Mouse (Mus musculus): ENCODE results near the gene Bicral. TPM values are rescaled to one million over a fixed set of nuclear protein-coding genes. Genes with fewer than 3 reads are reported as not detected.
A peak's percentile ranks its signal among the peaks of the same experiment; 100 is the strongest.

The Bicral gene
- polyA plus RNA-seq (2012; fragmentation: generic; extraction: Trizol): 5.1 TPM

DNA sequence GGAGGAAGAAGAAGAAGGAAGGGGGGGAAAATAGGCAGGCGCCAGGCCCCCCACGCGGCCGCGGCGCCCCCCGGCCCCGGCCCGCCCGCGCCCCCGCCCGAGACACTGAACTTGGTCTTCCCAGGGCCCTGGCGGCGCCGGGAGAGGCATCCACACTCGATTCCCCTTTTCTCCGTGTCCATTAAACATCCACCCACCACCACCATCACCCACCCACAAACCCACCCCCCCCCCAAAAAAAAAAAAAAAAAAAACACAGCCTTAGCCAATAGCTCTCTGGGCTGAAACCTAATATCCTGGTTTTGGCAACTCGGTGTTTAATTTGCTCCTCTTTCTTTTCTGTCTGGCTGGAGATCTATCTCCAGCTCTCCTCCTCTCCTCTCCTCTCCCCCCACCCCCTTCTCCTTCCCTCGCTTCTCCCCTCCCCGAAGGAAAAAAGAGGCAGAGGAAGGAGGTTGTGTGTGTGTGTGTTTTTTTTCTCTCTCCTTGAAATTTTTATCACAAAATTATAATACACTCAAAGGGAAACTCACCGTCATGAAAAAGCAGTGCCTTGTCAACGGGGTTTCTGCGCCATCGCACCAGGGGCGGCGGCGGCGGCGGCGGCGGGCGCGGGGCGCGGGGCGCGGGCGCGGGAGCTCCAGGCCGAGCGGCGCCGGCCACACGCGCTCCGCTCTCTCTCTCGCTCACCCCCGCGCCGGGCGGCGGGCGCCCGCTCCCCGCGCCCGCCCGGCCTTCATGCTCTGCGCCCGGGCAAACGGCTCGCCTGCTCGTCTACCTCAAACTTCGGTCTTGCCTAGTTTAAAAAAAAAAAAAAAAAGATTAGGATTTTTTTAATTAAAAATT lies at the start of gene Bicral:
Gene Bicral (minus strand): TSS at position 580 of the 846 bp plus-strand sequence.
- TF ChIP-seq CEBPB (IDR thresholded peaks at IDR 0.05; ENCODE audit: insufficient read depth, poor library complexity, severe bottlenecking) (no peak), TCF3 (IDR thresholded peaks at IDR 0.05; ENCODE audit: insufficient read length, low read depth) (no peak), SRF (IDR thresholded peaks at IDR 0.05; ENCODE audit: control insufficient read depth, insufficient read length, low read depth) (no peak), POLR2AphosphoS2 (IDR thresholded peaks at IDR 0.05; ENCODE audit: insufficient read length, low read depth) (peak; percentile 12), POLR2A (IDR thresholded peaks at IDR 0.05; ENCODE audit: insufficient read length, low read depth) (peak; percentile 13), MYOG (IDR thresholded peaks at IDR 0.05; ENCODE audit: control insufficient read depth in 1 of 3, insufficient read depth in 1 of 3, insufficient read length in 2 of 3, low read depth in 2 of 3) (no peak)
- Histone ChIP-seq H3ac (ENCODE audit: control insufficient read depth, insufficient read length) (peak within 1 kb of the TSS; percentile 98), H3K27me3 (ENCODE audit: control insufficient read depth, insufficient read depth, insufficient read length) (no peaks in the 10 kb centered on the region), H3K4me2 (ENCODE audit: low read depth) (peak within 1 kb of the TSS; percentile 69), H3K79me2 (ENCODE audit: control insufficient read depth, insufficient read depth) (peaks cover 32% of the 10 kb centered on the region), H3K4me3 (peak within 1 kb of the TSS; percentile 85), H3K36me3 (ENCODE audit: control insufficient read depth, insufficient read depth) (no peaks in the 10 kb centered on the region)

DNA sequence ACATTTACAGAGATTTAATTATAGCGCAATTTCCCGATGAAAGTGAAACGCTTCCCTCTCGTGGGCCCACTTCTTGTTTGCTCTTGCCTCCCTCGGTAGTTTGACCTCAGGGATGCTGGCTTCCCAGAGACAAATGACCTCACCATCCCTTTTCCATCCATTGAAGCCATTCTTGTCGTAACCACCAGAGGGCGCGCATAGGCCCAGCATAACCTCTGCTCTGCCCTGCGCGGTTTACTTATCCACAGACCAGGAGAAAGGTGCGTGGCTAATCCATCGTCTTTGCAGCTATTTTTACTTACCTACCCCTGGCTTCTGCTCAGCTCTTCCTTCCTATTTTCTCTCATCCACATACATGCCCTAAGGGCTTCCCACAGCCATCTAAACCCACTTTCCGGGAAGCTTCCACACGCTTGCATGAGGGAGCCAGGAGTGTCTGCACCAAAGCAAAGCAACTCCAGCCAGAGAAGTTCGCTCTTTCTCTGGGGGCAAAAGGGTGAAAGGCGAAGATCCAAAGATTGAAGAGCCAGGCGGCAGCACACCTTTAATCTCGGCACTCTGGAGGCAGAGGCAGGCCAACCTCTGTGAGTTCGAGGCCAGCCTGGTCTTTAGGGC lies 45.7 kb upstream of the Bicral start:
- Histone ChIP-seq H3K79me2 (ENCODE audit: control insufficient read depth, insufficient read depth) (no peaks in the 10 kb centered on the region), H3K36me3 (ENCODE audit: control insufficient read depth, insufficient read depth) (no peaks in the 10 kb centered on the region)

DNA sequence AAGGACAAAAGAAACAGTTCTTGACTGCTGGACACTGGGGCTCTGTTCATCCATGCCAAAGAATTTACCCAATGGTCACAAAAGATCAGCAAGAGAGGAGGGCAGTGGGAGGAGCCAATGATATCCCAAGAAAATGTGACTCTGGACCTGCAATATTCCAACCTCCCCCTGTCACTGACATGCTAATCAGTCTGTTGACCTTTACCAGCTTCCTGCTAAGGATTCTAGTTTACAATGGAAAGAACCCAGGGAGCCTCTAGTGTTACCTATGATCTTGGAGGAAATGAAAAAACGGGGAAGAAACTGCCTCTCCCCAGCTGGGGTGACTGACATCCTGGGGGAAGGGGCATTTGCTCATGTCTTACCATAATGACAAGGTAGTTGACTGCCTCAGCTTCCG lies 42.7 kb upstream of the Bicral start:
- H3K4me3 ChIP-seq: no peak overlapping the region
- H3K36me3 ChIP-seq (ENCODE audit: control insufficient read depth, insufficient read depth): no peaks in the 10 kb centered on the region
- no peak overlapping the region for H3K4me2 ChIP-seq (ENCODE audit: low read depth)
- H3K27me3 ChIP-seq (ENCODE audit: control insufficient read depth, insufficient read depth, insufficient read length): no peaks in the 10 kb centered on the region
- TF ChIP-seq POLR2A (IDR thresholded peaks at IDR 0.05; ENCODE audit: insufficient read length, low read depth) (no peak), MYOD1 (IDR thresholded peaks at IDR 0.05; ENCODE audit: control insufficient read depth in 1 of 3, insufficient read length in 2 of 3, low read depth in 2 of 3) (no peak), REST (IDR thresholded peaks at IDR 0.05; ENCODE audit: insufficient read depth, insufficient read length) (no peak), MAX (IDR thresholded peaks at IDR 0.05; ENCODE audit: low read depth) (no peak), POLR2AphosphoS2 (IDR thresholded peaks at IDR 0.05; ENCODE audit: insufficient read length, low read depth) (no peak), TCF12 (IDR thresholded peaks at IDR 0.05; ENCODE audit: insufficient read depth, poor library complexity, severe bottlenecking) (no peak), SRF (IDR thresholded peaks at IDR 0.05; ENCODE audit: control insufficient read depth, insufficient read length, low read depth) (no peak), CEBPB (IDR thresholded peaks at IDR 0.05; ENCODE audit: insufficient read depth, poor library complexity, severe bottlenecking) (no peak), TCF3 (IDR thresholded peaks at IDR 0.05; ENCODE audit: insufficient read length, low read depth) (no peak), MYOG (IDR thresholded peaks at IDR 0.05; ENCODE audit: control insufficient read depth in 1 of 3, insufficient read depth in 1 of 3, insufficient read length in 2 of 3, low read depth in 2 of 3) (no peak), E2F4 (IDR thresholded peaks at IDR 0.05; ENCODE audit: insufficient read depth) (no peak)
- H3K79me2 ChIP-seq (ENCODE audit: control insufficient read depth, insufficient read depth): no peaks in the 10 kb centered on the region
- H3ac ChIP-seq (ENCODE audit: control insufficient read depth, insufficient read length): no peak overlapping the region

More for the DNA sequence above, 45.7 kb upstream of the Bicral start:
- no peak overlapping the region for H3K4me3 ChIP-seq
- TF ChIP-seq TCF12 (IDR thresholded peaks at IDR 0.05; ENCODE audit: insufficient read depth, poor library complexity, severe bottlenecking): no peak
- TF ChIP-seq TCF3 (IDR thresholded peaks at IDR 0.05; ENCODE audit: insufficient read length, low read depth): no peak
- TF ChIP-seq USF1 (IDR thresholded peaks at IDR 0.05; ENCODE audit: low read depth): no peak
- no peak for TF ChIP-seq E2F4 (IDR thresholded peaks at IDR 0.05; ENCODE audit: insufficient read depth)
- TF ChIP-seq POLR2AphosphoS2 (IDR thresholded peaks at IDR 0.05; ENCODE audit: insufficient read length, low read depth): no peak
- no peak for TF ChIP-seq POLR2A (IDR thresholded peaks at IDR 0.05; ENCODE audit: insufficient read length, low read depth)
- TF ChIP-seq CEBPB (IDR thresholded peaks at IDR 0.05; ENCODE audit: insufficient read depth, poor library complexity, severe bottlenecking): no peak
- no peak for TF ChIP-seq REST (IDR thresholded peaks at IDR 0.05; ENCODE audit: insufficient read depth, insufficient read length)
- TF ChIP-seq MAX (IDR thresholded peaks at IDR 0.05; ENCODE audit: low read depth): no peak
- TF ChIP-seq SRF (IDR thresholded peaks at IDR 0.05; ENCODE audit: control insufficient read depth, insufficient read length, low read depth): no peak
- no peaks in the 10 kb centered on the region for H3K27me3 ChIP-seq (ENCODE audit: control insufficient read depth, insufficient read depth, insufficient read length)
- no peak overlapping the region for H3ac ChIP-seq (ENCODE audit: control insufficient read depth, insufficient read length)
- no peak overlapping the region for H3K4me2 ChIP-seq (ENCODE audit: low read depth)

DNA sequence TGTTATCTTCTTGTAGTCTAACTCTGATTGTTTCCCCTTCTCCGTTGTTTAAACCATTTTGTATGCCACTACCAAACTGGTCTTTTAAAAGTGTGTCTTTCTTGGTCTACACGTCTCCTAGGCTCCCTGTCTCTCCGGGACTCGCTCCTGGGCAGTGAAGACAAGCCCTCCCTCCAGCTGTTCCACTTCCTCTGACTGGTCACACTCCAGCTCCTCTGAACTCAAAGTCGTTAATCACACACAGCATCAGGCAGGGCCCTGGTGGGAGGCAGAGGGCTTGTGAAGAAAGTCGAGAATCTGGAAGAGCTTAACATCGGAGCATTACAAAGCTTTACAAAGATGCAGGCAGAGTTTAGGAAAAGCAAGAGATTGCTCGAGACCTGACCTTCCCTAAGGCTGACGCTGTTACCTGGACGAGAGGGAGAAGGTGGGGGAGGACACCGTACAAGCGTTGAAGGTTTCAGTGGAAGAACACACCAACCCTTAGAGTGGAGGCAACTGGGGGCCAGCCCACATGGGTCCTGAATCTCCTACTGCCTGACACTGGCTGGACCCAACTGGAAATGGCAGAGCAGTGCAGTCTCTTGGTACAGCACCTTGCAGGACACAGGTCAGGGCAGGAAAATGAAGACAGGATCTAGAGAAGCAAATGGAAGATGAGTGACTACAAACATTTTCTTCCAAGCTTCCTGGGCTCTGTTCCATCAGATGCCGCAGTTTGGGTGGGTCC lies 39.1 kb upstream of the Bicral start:
- no peak overlapping the region for H3ac ChIP-seq (ENCODE audit: control insufficient read depth, insufficient read length)
- no peak for TF ChIP-seq USF1 (IDR thresholded peaks at IDR 0.05; ENCODE audit: low read depth)
- TF ChIP-seq REST (IDR thresholded peaks at IDR 0.05; ENCODE audit: insufficient read depth, insufficient read length): no peak
- no peak for TF ChIP-seq MYOD1 (IDR thresholded peaks at IDR 0.05; ENCODE audit: control insufficient read depth in 1 of 3, insufficient read length in 2 of 3, low read depth in 2 of 3)
- no peak for TF ChIP-seq TCF12 (IDR thresholded peaks at IDR 0.05; ENCODE audit: insufficient read depth, poor library complexity, severe bottlenecking)
- TF ChIP-seq TCF3 (IDR thresholded peaks at IDR 0.05; ENCODE audit: insufficient read length, low read depth): no peak
- TF ChIP-seq E2F4 (IDR thresholded peaks at IDR 0.05; ENCODE audit: insufficient read depth): no peak
- no peak for TF ChIP-seq MAX (IDR thresholded peaks at IDR 0.05; ENCODE audit: low read depth)
- TF ChIP-seq POLR2AphosphoS2 (IDR thresholded peaks at IDR 0.05; ENCODE audit: insufficient read length, low read depth): no peak
- no peak for TF ChIP-seq CEBPB (IDR thresholded peaks at IDR 0.05; ENCODE audit: insufficient read depth, poor library complexity, severe bottlenecking)
- no peak for TF ChIP-seq SRF (IDR thresholded peaks at IDR 0.05; ENCODE audit: control insufficient read depth, insufficient read length, low read depth)
- TF ChIP-seq POLR2A (IDR thresholded peaks at IDR 0.05; ENCODE audit: insufficient read length, low read depth): no peak
- TF ChIP-seq MYOG (IDR thresholded peaks at IDR 0.05; ENCODE audit: control insufficient read depth in 1 of 3, insufficient read depth in 1 of 3, insufficient read length in 2 of 3, low read depth in 2 of 3): no peak
- no peaks in the 10 kb centered on the region for H3K36me3 ChIP-seq (ENCODE audit: control insufficient read depth, insufficient read depth)
- no peaks in the 10 kb centered on the region for H3K27me3 ChIP-seq (ENCODE audit: control insufficient read depth, insufficient read depth, insufficient read length)
- no peak overlapping the region for H3K4me3 ChIP-seq
- peaks cover 7% of the 10 kb centered on the region for H3K79me2 ChIP-seq (ENCODE audit: control insufficient read depth, insufficient read depth)
- no peak overlapping the region for H3K4me2 ChIP-seq (ENCODE audit: low read depth)

All from myocyte (in vitro differentiated cells).